Mouse (Mus musculus): ENCODE measurements around the gene Olfr643.

DNA sequence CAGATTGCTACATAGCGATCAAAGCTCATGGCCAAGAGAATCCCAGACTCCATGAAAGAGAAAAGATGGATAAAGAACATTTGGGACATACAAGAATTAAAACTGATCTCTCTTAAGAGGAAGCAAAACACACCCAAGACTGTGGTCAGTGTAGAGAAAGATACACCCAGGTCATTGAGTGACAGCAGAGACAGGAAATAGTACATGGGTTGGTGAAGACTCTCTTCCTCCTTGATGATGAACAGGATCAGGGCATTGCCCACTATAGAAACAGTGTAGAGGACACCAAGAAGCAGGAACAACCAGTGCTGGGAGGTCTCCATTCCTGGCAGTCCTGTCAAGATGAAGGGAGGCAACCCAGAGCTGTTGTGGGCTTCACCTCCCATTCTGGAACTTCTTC lies 78.0 kb downstream of the Olfr643 start:
- no peak for TF ChIP-seq CTCF (IDR thresholded peaks at IDR 0.05)
- no peak for TF ChIP-seq EP300 (IDR thresholded peaks at IDR 0.05)
